Mouse (Mus musculus): ENCODE measurements around the gene Fgl2. TPM values are rescaled to one million over a fixed set of nuclear protein-coding genes. Genes with fewer than 3 reads are reported as not detected.
"Not testable (repeated sequence)": the region's sequence is repeated elsewhere in the genome, so short reads cannot be mapped to it uniquely, and the experiment has no call there.

Gene Fgl2
- not detected for polyA plus RNA-seq (2021)

- no peak for TF ChIP-seq CTCF (IDR thresholded peaks at IDR 0.05)
- in situ Hi-C loops (cut with MboI; ENCODE audit: low pct_unique_long_range_greater_than_20kb): no loop called here
- ATAC-seq: no peak
- no peak for DNase-seq (ENCODE audit: low read depth, low spot score)
- CTCF ChIA-PET: no interaction called here
- POLR2A ChIA-PET: no interaction called here
- H3K27me3 ChIP-seq: peaks cover 48% of the 10 kb centered on the region
Observed at GRCm38 (mm10) chr5:21372493-21373179, at the start of gene Fgl2. Gene Fgl2, plus strand, starts transcription at chr5:21372642.

DNA sequence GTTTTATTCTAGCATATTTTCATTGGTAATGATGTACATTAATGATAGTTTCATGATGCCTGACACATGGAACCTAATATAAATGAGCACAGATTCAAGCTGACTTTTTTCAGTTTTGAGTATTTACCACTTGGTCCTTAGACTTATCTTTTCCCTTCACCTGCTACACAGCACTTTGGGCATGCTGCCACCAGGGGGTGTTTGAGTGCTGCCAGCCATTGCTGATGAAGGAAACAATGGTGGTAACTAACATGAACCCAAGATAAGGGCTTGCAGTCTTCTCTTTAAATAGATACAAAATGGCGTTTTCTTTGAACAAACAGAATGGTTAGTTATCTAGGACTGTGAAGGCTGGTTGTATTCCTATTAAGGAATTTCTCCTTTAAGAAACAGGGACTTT, 45.9 kb upstream of the Fgl2 start:
- DNase-seq (ENCODE audit: low read depth, low spot score): no peak
- ChIA-PET POLR2A (no interaction called here), CTCF (interaction anchor here (1.4 to 2.1 kb wide), 3 partner anchors 9 to 313 kb away, joined by 4 to 7 read pairs (median 6); no protein-coding TSS in a partner anchor)
- H3K27me3 ChIP-seq: peaks cover 9% of the 10 kb centered on the region
- ATAC-seq: no peak
- in situ Hi-C loops (cut with MboI; ENCODE audit: low pct_unique_long_range_greater_than_20kb): no loop called here
- peak; percentile 85 for TF ChIP-seq CTCF (IDR thresholded peaks at IDR 0.05)

GRCm38 (mm10) chr5:21328560-21328959, 43.9 kb upstream of the Fgl2 start:
- ATAC-seq (no peak), DNase-seq (ENCODE audit: low read depth, low spot score) (no peak)
- POLR2A ChIA-PET: no interaction called here
- H3K27me3 ChIP-seq: peaks cover 11% of the 10 kb centered on the region
- in situ Hi-C loops (cut with MboI; ENCODE audit: low pct_unique_long_range_greater_than_20kb): no loop called here
- no peak for TF ChIP-seq CTCF (IDR thresholded peaks at IDR 0.05)
- CTCF ChIA-PET: interaction anchor here (1.2 to 1.9 kb wide), 3 partner anchors 13 to 312 kb away, joined by 3 to 6 read pairs (median 4); no protein-coding TSS in a partner anchor

DNA sequence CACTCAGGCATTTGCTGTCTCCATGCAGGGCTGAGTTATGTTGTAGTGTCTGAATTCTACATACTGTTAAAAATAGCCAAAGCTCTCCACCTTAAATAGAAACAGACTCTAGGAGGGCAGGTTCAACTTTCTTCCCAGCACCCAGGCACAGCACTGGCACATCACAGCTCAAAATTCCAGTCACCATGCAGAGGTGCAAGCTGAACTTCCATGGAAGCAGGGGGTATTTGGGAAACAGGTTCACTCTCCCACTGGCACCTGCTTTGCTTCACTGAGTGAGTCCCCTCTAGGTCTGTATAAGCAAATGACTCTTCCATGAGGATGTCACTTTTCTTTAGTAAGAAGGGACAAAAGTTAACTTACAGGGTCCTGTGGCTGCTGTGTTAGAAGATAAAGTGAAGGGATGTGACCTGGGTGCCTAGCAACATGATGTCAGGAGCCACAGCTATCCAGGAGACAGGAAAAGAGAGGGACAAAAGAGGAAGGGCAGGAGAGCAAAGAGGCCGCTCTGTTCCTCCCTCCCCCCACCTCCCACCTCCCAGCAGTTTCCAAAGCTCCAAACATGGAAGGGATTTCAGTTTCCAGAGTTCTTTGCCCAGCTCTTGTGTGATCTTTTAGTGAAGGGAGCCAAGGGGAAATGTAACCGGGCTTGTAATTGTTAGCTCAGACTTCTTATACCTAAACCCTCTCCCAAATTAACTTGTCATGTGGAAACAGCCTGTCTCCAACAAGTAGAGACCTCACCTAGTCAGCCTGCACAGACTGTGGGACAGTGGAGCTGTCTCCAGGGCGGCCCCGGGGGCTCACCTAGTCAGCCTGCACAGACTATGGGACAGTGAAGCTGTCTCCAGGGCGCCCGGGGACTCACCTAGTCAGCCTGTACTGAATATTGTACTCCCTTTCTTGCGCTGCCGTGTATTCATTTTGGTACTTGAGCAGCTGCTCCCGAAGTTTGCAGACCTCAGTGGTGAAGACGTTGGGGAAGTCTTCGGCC, 42.5 kb upstream of the Fgl2 start:
- DNase-seq (ENCODE audit: low read depth, low spot score) (no peak), ATAC-seq (no peak)
- H3K27me3 ChIP-seq: peaks cover 12% of the 10 kb centered on the region
- POLR2A ChIA-PET: interaction anchor here (0.6 kb wide), 1 partner anchor 103 kb away, joined by 4 read pairs; no protein-coding TSS in a partner anchor
- no peak for TF ChIP-seq CTCF (IDR thresholded peaks at IDR 0.05)
- in situ Hi-C loops (cut with MboI; ENCODE audit: low pct_unique_long_range_greater_than_20kb): loop anchor here (5.0 kb wide), 1 partner anchor 82 kb away; no protein-coding TSS in a partner anchor
- CTCF ChIA-PET: interaction anchor here (1.2 to 1.9 kb wide), 3 partner anchors 10 to 311 kb away, joined by 3 to 6 read pairs (median 4); no protein-coding TSS in a partner anchor

DNA sequence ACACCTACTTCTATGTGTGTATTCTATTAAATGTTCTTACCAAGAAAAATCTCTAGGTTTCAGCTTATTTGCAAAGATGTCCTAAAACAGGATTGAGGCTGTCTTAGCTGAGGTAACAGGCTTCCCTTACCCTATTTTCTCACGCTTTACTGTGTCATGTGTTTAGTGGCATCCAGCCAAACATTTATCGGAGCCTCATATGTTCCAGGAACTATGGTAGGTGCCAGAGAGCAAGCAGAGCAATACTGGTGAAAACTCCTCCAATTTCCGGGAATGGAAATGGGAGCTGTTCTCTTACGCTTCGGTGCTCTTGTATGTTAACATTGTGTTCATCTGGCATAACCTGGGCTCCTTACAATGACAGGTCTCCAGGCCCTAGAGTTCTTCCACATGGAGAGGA, 40.8 kb upstream of the Fgl2 start:
- DNase-seq (ENCODE audit: low read depth, low spot score): no peak
- in situ Hi-C loops (cut with MboI; ENCODE audit: low pct_unique_long_range_greater_than_20kb): loop anchor here (5.0 kb wide), 1 partner anchor 81 kb away; no protein-coding TSS in a partner anchor
- peaks cover 12% of the 10 kb centered on the region for H3K27me3 ChIP-seq
- ChIA-PET CTCF (interaction anchor here (0.7 to 1.8 kb wide), 4 partner anchors 15 to 89 kb away, joined by 3 to 7 read pairs (median 4); no protein-coding TSS in a partner anchor), POLR2A (interaction anchor here (0.8 to 1.1 kb wide), 2 partner anchors 89 to 255 kb away, joined by 3 to 4 read pairs; no protein-coding TSS in a partner anchor)
- no peak for TF ChIP-seq CTCF (IDR thresholded peaks at IDR 0.05)
- no peak for ATAC-seq

- ATAC-seq: no peak
- in situ Hi-C loops (cut with MboI; ENCODE audit: low pct_unique_long_range_greater_than_20kb): loop anchor here (5.0 kb wide), 1 partner anchor 80 kb away; no protein-coding TSS in a partner anchor
- H3K27me3 ChIP-seq: peaks cover 12% of the 10 kb centered on the region
- ChIA-PET CTCF (interaction anchor here (0.7 to 1.8 kb wide), 4 partner anchors 15 to 88 kb away, joined by 3 to 7 read pairs (median 4); no protein-coding TSS in a partner anchor), POLR2A (interaction anchor here (0.8 to 1.1 kb wide), 2 partner anchors 88 to 254 kb away, joined by 3 to 4 read pairs; no protein-coding TSS in a partner anchor)
- DNase-seq (ENCODE audit: low read depth, low spot score): no peak
- TF ChIP-seq CTCF (IDR thresholded peaks at IDR 0.05): no peak
Observed at GRCm38 (mm10) chr5:21332119-21332518, 40.3 kb upstream of the Fgl2 start.

- ATAC-seq; in situ Hi-C loops (cut with MboI; ENCODE audit: low pct_unique_long_range_greater_than_20kb); CTCF ChIA-PET; DNase-seq (ENCODE audit: low read depth, low spot score); H3K27me3 ChIP-seq: not testable (repeated sequence)
- POLR2A ChIA-PET: interaction anchor here (0.6 kb wide), 1 partner anchor 309 kb away, joined by 3 read pairs; no protein-coding TSS in a partner anchor
Observed at GRCm38 (mm10) chr5:21342265-21342664, 30.2 kb upstream of the Fgl2 start.

DNA sequence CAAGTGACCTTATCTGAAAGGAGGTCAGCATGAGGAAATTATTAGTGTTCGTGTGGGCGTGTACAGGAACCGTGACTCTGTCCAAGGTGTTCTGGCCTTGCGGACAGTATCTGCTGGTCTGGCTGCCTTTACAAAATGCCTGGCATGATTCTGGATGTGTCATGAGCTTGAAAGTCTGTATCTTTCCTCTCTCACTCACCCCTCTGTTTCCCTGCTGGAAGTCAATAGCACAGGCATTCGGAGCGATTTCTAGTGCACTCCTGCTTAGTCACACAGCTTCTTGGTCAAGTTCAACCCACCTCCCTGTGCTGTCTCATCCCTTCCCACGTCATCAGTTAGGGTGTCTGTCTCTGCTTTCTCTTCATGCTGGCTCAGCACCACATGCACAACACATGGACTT, 24.1 kb upstream of the Fgl2 start:
- peaks cover 11% of the 10 kb centered on the region for H3K27me3 ChIP-seq
- POLR2A ChIA-PET: no interaction called here
- CTCF ChIA-PET: interaction anchor here (1.0 kb wide), 1 partner anchor 17 kb away, joined by 3 read pairs; no protein-coding TSS in a partner anchor
- no peak for DNase-seq (ENCODE audit: low read depth, low spot score)
- in situ Hi-C loops (cut with MboI; ENCODE audit: low pct_unique_long_range_greater_than_20kb): no loop called here
- no peak for TF ChIP-seq CTCF (IDR thresholded peaks at IDR 0.05)
- ATAC-seq: no peak

- ChIA-PET POLR2A (interaction anchor here (0.6 to 0.7 kb wide), 2 partner anchors 10 to 1231 kb away, joined by 3 to 12 read pairs; no protein-coding TSS in a partner anchor), CTCF (interaction anchor here (2.4 kb wide), 1 partner anchor 11 kb away, joined by 8 read pairs; no protein-coding TSS in a partner anchor)
- no peak for TF ChIP-seq CTCF (IDR thresholded peaks at IDR 0.05)
- peaks cover 9% of the 10 kb centered on the region for H3K27me3 ChIP-seq
- no peak for DNase-seq (ENCODE audit: low read depth, low spot score)
- no peak for ATAC-seq
- in situ Hi-C loops (cut with MboI; ENCODE audit: low pct_unique_long_range_greater_than_20kb): no loop called here
Observed at GRCm38 (mm10) chr5:21351678-21352077, 20.8 kb upstream of the Fgl2 start.

DNA sequence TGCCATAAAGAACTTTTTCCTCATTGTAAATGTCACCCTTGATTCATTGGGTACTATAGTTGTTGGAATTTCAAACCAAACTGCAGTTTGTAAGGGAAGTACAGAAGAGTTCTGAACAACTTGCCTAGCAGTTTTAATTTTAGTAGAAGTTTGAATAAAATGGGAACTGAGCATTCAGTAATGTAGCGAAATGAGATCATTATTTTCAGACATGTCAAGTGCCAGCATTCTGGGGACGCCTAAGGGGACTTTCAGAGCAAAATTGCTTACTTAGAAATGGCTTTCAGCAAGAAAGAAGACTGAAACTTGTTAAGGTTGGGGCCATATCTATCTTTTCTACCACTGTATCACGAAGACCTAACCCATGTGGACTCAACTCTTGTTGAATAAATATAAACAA, 13.8 kb upstream of the Fgl2 start:
- DNase-seq (ENCODE audit: low read depth, low spot score) (no peak), ATAC-seq (no peak)
- peaks cover 43% of the 10 kb centered on the region for H3K27me3 ChIP-seq
- in situ Hi-C loops (cut with MboI; ENCODE audit: low pct_unique_long_range_greater_than_20kb): no loop called here
- no peak for TF ChIP-seq CTCF (IDR thresholded peaks at IDR 0.05)
- ChIA-PET CTCF (no interaction called here), POLR2A (no interaction called here)

All from Patski (cell line).